Mouse (Mus musculus) CH12.LX (cell line): ENCODE measurements at regions not wholly inside any gene's neighbourhood (a gene's known extent, or its start where the extent isn't known, plus 50 kb on each side); places are given as distances from the start of the nearest gene placed in this dataset.

Source experiments
- DNase-seq: peaks from one replicate; pipeline ENCODE4 v3.0.0-alpha.2; 2013; ENCODE audit errors: extremely low read depth
- H3K27ac ChIP-seq: 2 replicates; pipeline ENCODE4 v1.5.1; 2012; ENCODE audit warnings: low read depth, mild to moderate bottlenecking, control low read depth, moderate library complexity; ENCODE audit not compliant: insufficient read depth
- H3K27me3 ChIP-seq: replicated peaks from 2 replicates; pipeline ENCODE3; 2012; ENCODE audit warnings: inconsistent platforms
- H3K36me3 ChIP-seq, 2 experiments: replicated peaks in 1 of 2; 2 replicates each; pipeline versions ENCODE3 to v1.6.1; 2012; ENCODE audit warnings: inconsistent platforms in 1 of 2, low read length in 1 of 2, mild to moderate bottlenecking in 1 of 2, mixed read lengths in 1 of 2, moderate library complexity in 1 of 2; ENCODE audit not compliant: control insufficient read depth in 1 of 2, insufficient read depth in 1 of 2
- H3K4me1 ChIP-seq, 2 experiments: 2 replicates each; pipeline ENCODE4 v1.6.1; 2012; ENCODE audit warnings: inconsistent platforms in 1 of 2, moderate library complexity in 1 of 2; ENCODE audit not compliant: insufficient read depth in 2 of 2, control insufficient read depth in 1 of 2
- H3K4me2 ChIP-seq: 2 replicates; pipeline ENCODE4 v1.6.1; 2012; ENCODE audit warnings: low read depth, mild to moderate bottlenecking, control low read depth; ENCODE audit not compliant: poor library complexity, insufficient read depth, severe bottlenecking
- H3K4me3 ChIP-seq, 3 experiments: fragments of 150-350 bp in 1 of 3; sonication (generic) in 1 of 3; replicated peaks in 1 of 3; 2 replicates each; pipeline versions ENCODE3 to v1.5.1; 2011 to 2012; ENCODE audit warnings: low read depth in 2 of 3, low read length in 2 of 3, mild to moderate bottlenecking in 2 of 3, moderate library complexity in 2 of 3, control low read depth in 1 of 3, improper control_type of control experiment in 1 of 3, inconsistent platforms in 1 of 3, mixed read lengths in 1 of 3; ENCODE audit not compliant: poor library complexity in 1 of 3
- H3K79me2 ChIP-seq: replicated peaks from 2 replicates; pipeline ENCODE4 v1.6.1; 2012; ENCODE audit warnings: mild to moderate bottlenecking, moderate library complexity; ENCODE audit not compliant: control insufficient read depth, poor library complexity, insufficient read depth, severe bottlenecking; ENCODE audit errors: extremely low read depth
- H3K9ac ChIP-seq: 2 replicates; pipeline ENCODE4 v1.6.1; 2012; ENCODE audit warnings: low read depth, mild to moderate bottlenecking, control low read depth, moderate library complexity; ENCODE audit not compliant: insufficient read depth
- H3K9me3 ChIP-seq: replicated peaks from 2 replicates; pipeline ENCODE3; 2012; ENCODE audit warnings: low read length, inconsistent platforms, mixed read lengths
- BHLHE40 ChIP-seq: IDR thresholded peaks from 2 replicates; pipeline ENCODE4 v1.6.1; 2011; ENCODE audit warnings: mild to moderate bottlenecking, low read depth, low read length, improper control_type of control experiment
- CHD2 ChIP-seq: IDR thresholded peaks from 2 replicates; pipeline ENCODE4 v1.6.1; 2011; ENCODE audit warnings: low read length, improper control_type of control experiment
- ELF1 ChIP-seq: IDR thresholded peaks from 2 replicates; pipeline ENCODE4 v1.6.1; 2014; ENCODE audit warnings: low read depth, mild to moderate bottlenecking, inconsistent platforms, low read length, improper control_type of control experiment
- EP300 ChIP-seq: IDR thresholded peaks from 2 replicates; pipeline ENCODE4 v1.6.1; 2011; ENCODE audit warnings: low read length, improper control_type of control experiment
- ETS1 ChIP-seq: conservative IDR thresholded peaks from 2 replicates; pipeline ENCODE4 v1.6.1; 2012; ENCODE audit warnings: low read depth, mild to moderate bottlenecking, inconsistent platforms, low read length, improper control_type of control experiment, moderate library complexity
- GABPA ChIP-seq: IDR thresholded peaks from 2 replicates; pipeline ENCODE4 v1.6.1; 2012; ENCODE audit warnings: low read depth, low read length, improper control_type of control experiment, inconsistent platforms; ENCODE audit not compliant: insufficient replicate concordance
- HCFC1 ChIP-seq: IDR thresholded peaks from 2 replicates; pipeline ENCODE4 v1.6.1; 2012; ENCODE audit warnings: low read depth, mild to moderate bottlenecking, inconsistent platforms, low read length, improper control_type of control experiment
- IRF4 ChIP-seq: IDR thresholded peaks from 2 replicates; pipeline ENCODE4 v1.6.1; 2014; ENCODE audit warnings: low read depth, mild to moderate bottlenecking, inconsistent platforms, low read length, improper control_type of control experiment
- KAT2A ChIP-seq: IDR thresholded peaks from 2 replicates; pipeline ENCODE4 v1.6.1; 2012; ENCODE audit warnings: low read length, improper control_type of control experiment, inconsistent platforms; ENCODE audit not compliant: insufficient replicate concordance
- MXI1 ChIP-seq: IDR thresholded peaks from 2 replicates; pipeline ENCODE4 v1.6.1; 2011; ENCODE audit warnings: mild to moderate bottlenecking, low read depth, low read length, improper control_type of control experiment
- MYC ChIP-seq: IDR thresholded peaks from 2 replicates; pipeline ENCODE4 v1.6.1; 2011; ENCODE audit warnings: low read depth, mild to moderate bottlenecking, improper control_type of control experiment, low read length
- NELFE ChIP-seq: IDR thresholded peaks from 2 replicates; pipeline ENCODE4 v1.6.1; 2011; ENCODE audit warnings: low read depth, low read length, improper control_type of control experiment
- POLR2AphosphoS2 ChIP-seq: IDR thresholded peaks from 2 replicates; pipeline ENCODE4 v1.6.1; 2011; ENCODE audit warnings: low read depth, low read length, improper control_type of control experiment
- RCOR1 ChIP-seq: conservative IDR thresholded peaks from 2 replicates; pipeline ENCODE4 v1.6.1; 2012; ENCODE audit warnings: low read depth, mild to moderate bottlenecking, inconsistent platforms, low read length, improper control_type of control experiment
- USF1 ChIP-seq: IDR thresholded peaks from 2 replicates; pipeline ENCODE4 v1.6.1; 2014; ENCODE audit warnings: low read depth, mild to moderate bottlenecking, inconsistent platforms, low read length, improper control_type of control experiment
- USF2 ChIP-seq: conservative IDR thresholded peaks from 2 replicates; pipeline ENCODE4 v1.6.1; 2011; ENCODE audit warnings: low read depth, low read length, improper control_type of control experiment
- ZNF384 ChIP-seq: IDR thresholded peaks from 2 replicates; pipeline ENCODE4 v1.6.1; 2012; ENCODE audit warnings: low read depth, low read length, improper control_type of control experiment, inconsistent platforms
- dilution Hi-C: fragments of 300-500 bp; cut with MboI; formaldehyde crosslinking; loops from 2 replicates; pipeline ENCODE4 v1.14.3; 2020; ENCODE audit warnings: low sequenced_read_pairs; ENCODE audit not compliant: extremely low pct_unique_long_range_greater_than_20kb, extremely low pct_ligation_motif_present
- in situ Hi-C: fragments of 300-500 bp; cut with MboI; formaldehyde crosslinking; loops from 3 replicates; pipeline ENCODE4 v1.14.3; 2019; ENCODE audit warnings: low sequenced_read_pairs, low pct_ligation_motif_present, low pct_unique_long_range_greater_than_20kb, mixed read lengths

- no peaks in the 10 kb centered on the region for H3K9me3 ChIP-seq
- H3K9ac ChIP-seq: no peak overlapping the region
- in situ Hi-C loops (no loop called here), dilution Hi-C loops (no loop called here)
- no peak overlapping the region for H3K4me2 ChIP-seq
- H3K27ac ChIP-seq: no peak overlapping the region
- H3K4me1 ChIP-seq: peaks cover 2 to 22% of the 10 kb centered on the region in 2 experiments; a peak in 2 of 4 replicates
- no peaks in the 10 kb centered on the region for H3K36me3 ChIP-seq
- TF ChIP-seq ETS1: no peak
- TF ChIP-seq USF1: no peak
- TF ChIP-seq MXI1: no peak
- no peak for TF ChIP-seq EP300
- TF ChIP-seq MYC: no peak
- TF ChIP-seq NELFE: no peak
- no peak for TF ChIP-seq ELF1
- no peak for TF ChIP-seq KAT2A
- TF ChIP-seq RCOR1: no peak
- no peak for TF ChIP-seq IRF4
- no peak for TF ChIP-seq ZNF384
- TF ChIP-seq HCFC1: no peak
- no peak for TF ChIP-seq POLR2AphosphoS2
- no peaks in the 10 kb centered on the region for H3K27me3 ChIP-seq
- no peaks in the 10 kb centered on the region for H3K79me2 ChIP-seq
- no peak overlapping the region for H3K4me3 ChIP-seq
- no peak for DNase-seq
Measured at GRCm38 (mm10) chr2:46187265-46187888, 1070.2 kb upstream of the Zeb2 start.

GRCm38 (mm10) chr2:46183241-46183640 lies 1066.0 kb upstream of the Zeb2 start:
- no peaks in the 10 kb centered on the region for H3K36me3 ChIP-seq
- dilution Hi-C loops (no loop called here), in situ Hi-C loops (no loop called here)
- H3K27me3 ChIP-seq: no peaks in the 10 kb centered on the region
- H3K9ac ChIP-seq: no peak overlapping the region
- no peaks in the 10 kb centered on the region for H3K79me2 ChIP-seq
- H3K9me3 ChIP-seq: no peaks in the 10 kb centered on the region
- H3K4me1 ChIP-seq: peaks cover 2 to 22% of the 10 kb centered on the region in 2 experiments; a peak in 2 of 4 replicates
- no peak overlapping the region for H3K4me3 ChIP-seq
- H3K4me2 ChIP-seq: peak overlapping the region; percentile 50; the same call in 1 of the 2 replicates
- no peak for DNase-seq
- H3K27ac ChIP-seq: no peak overlapping the region
- TF ChIP-seq GABPA: no peak
- no peak for TF ChIP-seq MXI1
- TF ChIP-seq CHD2: no peak
- no peak for TF ChIP-seq BHLHE40
- no peak for TF ChIP-seq ETS1
- TF ChIP-seq USF2: no peak
